Mouse (Mus musculus): ENCODE measurements at regions not wholly inside any gene's neighbourhood (a gene's known extent, or its start where the extent isn't known, plus 50 kb on each side); places are given as distances from the start of the nearest gene placed in this dataset.

DNA sequence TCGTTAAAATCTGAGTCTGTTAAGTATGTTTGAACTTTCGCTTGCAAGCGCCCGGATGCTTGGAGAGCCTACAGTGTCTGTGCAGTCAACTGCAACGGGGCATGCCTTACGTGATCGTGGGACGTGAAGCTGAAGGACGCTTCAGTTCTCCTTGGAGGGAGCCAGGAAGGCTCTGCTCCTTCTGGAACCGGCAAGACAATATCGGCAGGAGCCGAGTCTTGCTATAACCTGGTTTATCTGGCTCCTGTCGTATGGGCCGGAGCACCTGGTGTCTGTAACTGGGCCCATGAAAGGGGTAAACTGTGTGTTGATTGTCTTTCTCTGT is 95.5 kb upstream of the Fbxo11 start:
- no peak for TF ChIP-seq CEBPB (IDR thresholded peaks at IDR 0.05; ENCODE audit: insufficient read depth, poor library complexity, severe bottlenecking)
- no peak for TF ChIP-seq USF1 (IDR thresholded peaks at IDR 0.05; ENCODE audit: low read depth)
- no peak for TF ChIP-seq POLR2AphosphoS2 (IDR thresholded peaks at IDR 0.05; ENCODE audit: insufficient read length, low read depth)
- no peak for TF ChIP-seq POLR2A (IDR thresholded peaks at IDR 0.05; ENCODE audit: insufficient read length, low read depth)

Data from myocyte (in vitro differentiated cells).